Mouse (Mus musculus) spleen, adult 2 months (tissue): ENCODE data around the gene Elmsan1. TPM values are rescaled to one million over a fixed set of nuclear protein-coding genes. Genes with fewer than 3 reads are reported as not detected.
"Not testable (repeated sequence)": the region's sequence is repeated elsewhere in the genome, so short reads cannot be mapped to it uniquely, and the experiment has no call there.

ENCODE experiments used
- DNase-seq, 2 experiments: peaks; one replicate each; pipeline versions ENCODE4 v3.0.0 to v3.0.0-alpha.2; 2012 to 2021; ENCODE audit warnings: low spot score in 2 of 2, low read depth in 1 of 2
- H3K27ac ChIP-seq: fragments of 200-500 bp; 2 replicates; pipeline ENCODE4 v1.5.1; 2012; ENCODE audit warnings: low read length, inconsistent platforms; ENCODE audit not compliant: insufficient read depth
- H3K27me3 ChIP-seq: fragments of 200-500 bp; 2 replicates; pipeline ENCODE4 v1.6.1; 2012; ENCODE audit warnings: mild to moderate bottlenecking, moderate library complexity, low read length, inconsistent platforms; ENCODE audit not compliant: control insufficient read depth, insufficient read depth
- H3K36me3 ChIP-seq: fragments of 200-500 bp; 2 replicates; pipeline ENCODE4 v1.6.1; 2012; ENCODE audit warnings: mild to moderate bottlenecking, low read length, inconsistent platforms; ENCODE audit not compliant: control insufficient read depth, insufficient read depth
- H3K4me1 ChIP-seq: fragments of 200-500 bp; 2 replicates; pipeline ENCODE4 v1.6.1; 2011; ENCODE audit warnings: inconsistent platforms; ENCODE audit not compliant: control insufficient read depth, insufficient read depth, insufficient read length
- H3K4me3 ChIP-seq: fragments of 200-500 bp; 2 replicates; pipeline ENCODE4 v1.5.1; 2011; ENCODE audit warnings: mild to moderate bottlenecking, inconsistent platforms; ENCODE audit not compliant: insufficient read depth, insufficient read length; ENCODE audit errors: extremely low read depth
- CTCF ChIP-seq: fragments of 200-500 bp; IDR thresholded peaks from 2 replicates; pipeline ENCODE4 v1.5.1; 2011; ENCODE audit warnings: mild to moderate bottlenecking, inconsistent platforms; ENCODE audit not compliant: insufficient read depth, insufficient read length, insufficient replicate concordance; ENCODE audit errors: extremely low read depth
- POLR2A ChIP-seq: fragments of 200-500 bp; IDR thresholded peaks from 2 replicates; pipeline ENCODE4 v1.6.1; 2011; ENCODE audit warnings: low read depth, low read length, inconsistent platforms
- WGBS: fragments of 180-500 bp; shearing (Covaris S2); methylation state at CpG from one replicate; pipeline ENCODE4 v1.1.7; 2018; 5-methylcytosine and 5-hydroxymethylcytosine counted together
- polyA plus RNA-seq: library from polyadenylated mRNA; depleted of rRNA; stranded (reverse); fragments of >200 nt; gene quantifications from 2 replicates; pipeline ENCODE4 v1.2.3, GENCODE M21; 2012; rRNA removed

The Elmsan1 gene
- polyA plus RNA-seq, 1 experiment, result 30.6 TPM

DNA sequence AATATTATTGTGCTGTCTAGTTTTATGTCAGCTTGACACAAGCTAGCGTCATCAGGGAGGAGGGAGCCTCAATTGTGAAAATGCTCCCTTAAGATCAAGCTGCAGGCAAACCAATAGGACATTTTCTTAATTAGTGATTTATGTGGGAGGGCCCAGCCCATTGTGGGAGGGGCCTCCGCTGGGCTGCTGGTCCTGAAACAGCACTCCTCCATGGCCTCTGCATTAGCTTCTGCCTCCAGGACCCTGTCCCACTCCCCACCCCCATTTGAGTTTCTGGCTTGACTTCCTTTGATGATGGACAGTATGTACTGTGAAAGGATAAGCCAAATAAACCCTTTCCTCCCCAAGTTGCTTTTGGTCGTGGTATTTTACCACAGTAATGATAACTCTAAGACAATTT lies 111.7 kb downstream of the Elmsan1 start:
- Histone ChIP-seq H3K27me3 (no peaks in the 10 kb centered on the region), H3K4me1 (no peaks in the 10 kb centered on the region), H3K27ac (no peak overlapping the region), H3K4me3 (no peak overlapping the region), H3K36me3 (no peaks in the 10 kb centered on the region)
- DNase-seq, result no peak
- 94% methylated on average over 3 of the region's 3 CpGs for WGBS
- no peak for TF ChIP-seq CTCF
- no peak for TF ChIP-seq POLR2A

DNA sequence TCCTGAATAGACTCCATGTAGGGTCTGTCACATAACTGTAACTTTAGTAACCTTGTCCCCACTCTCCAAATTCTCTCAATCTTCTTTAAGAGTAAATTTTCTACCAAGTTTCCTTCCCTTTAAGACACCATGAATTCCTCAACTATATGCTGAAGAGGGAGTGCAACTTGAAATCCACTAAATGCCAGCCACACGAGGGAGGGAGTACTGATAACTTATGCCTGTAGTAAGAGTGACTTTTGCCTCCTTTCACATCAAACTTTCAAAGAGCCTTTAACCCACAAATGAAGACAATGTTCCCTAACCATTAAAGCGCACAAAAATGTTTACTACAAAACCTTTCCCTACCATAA lies 117.2 kb downstream of the Elmsan1 start:
- TF ChIP-seq POLR2A (no peak), CTCF (no peak)
- H3K4me3 ChIP-seq, result peak overlapping the region; percentile 54
- peaks cover 3% of the 10 kb centered on the region; the same call in 1 of the 2 replicates for H3K4me1 ChIP-seq
- WGBS, result 61% methylated on average over 2 of the region's 2 CpGs
- H3K27me3 ChIP-seq, result no peaks in the 10 kb centered on the region
- H3K27ac ChIP-seq, result no peak overlapping the region
- no peaks in the 10 kb centered on the region for H3K36me3 ChIP-seq
- DNase-seq, result no peak

- not testable (repeated sequence) for H3K27ac ChIP-seq, H3K36me3 ChIP-seq
- peak; percentile 6 to 17 for DNase-seq
Observed at GRCm38 (mm10) chr12:84100604-84101492, 117.8 kb downstream of the Elmsan1 start, which contains the start of gene Acot6. TSS of gene Acot6 (plus strand) at chr12:84100654.

DNA sequence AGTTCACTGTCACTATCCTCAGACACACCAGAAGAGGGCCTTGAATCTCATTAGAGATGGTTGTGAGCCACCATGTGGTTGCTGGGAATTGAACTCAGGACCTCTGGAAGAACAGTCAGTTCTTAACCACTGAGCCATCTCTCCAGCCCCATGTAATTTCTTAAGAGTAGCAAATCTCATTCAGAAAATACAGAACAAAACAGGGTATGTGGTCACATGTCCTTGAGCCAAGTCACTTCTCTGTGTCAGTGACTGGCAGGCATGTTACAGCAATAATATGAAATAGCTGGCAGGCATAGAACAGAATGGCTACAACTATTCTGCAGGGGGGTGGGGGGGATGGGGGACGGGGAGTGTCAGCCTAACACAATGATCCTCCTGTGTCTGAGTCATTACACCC lies 118.6 kb downstream of the Elmsan1 start:
- no peak for TF ChIP-seq POLR2A
- TF ChIP-seq CTCF, result no peak
- 66% methylated on average over 1 of the region's 1 CpGs for WGBS

More at GRCm38 (mm10) chr12:84100604-84101492, 117.8 kb downstream of the Elmsan1 start, which contains the start of gene Acot6:
- WGBS, result under 1% methylated on average over 79 of the region's 80 CpGs
- H3K4me1 ChIP-seq, H3K27me3 ChIP-seq: not testable (repeated sequence)
- peak within 1 kb of the TSS; percentile 54 for H3K4me3 ChIP-seq

DNA sequence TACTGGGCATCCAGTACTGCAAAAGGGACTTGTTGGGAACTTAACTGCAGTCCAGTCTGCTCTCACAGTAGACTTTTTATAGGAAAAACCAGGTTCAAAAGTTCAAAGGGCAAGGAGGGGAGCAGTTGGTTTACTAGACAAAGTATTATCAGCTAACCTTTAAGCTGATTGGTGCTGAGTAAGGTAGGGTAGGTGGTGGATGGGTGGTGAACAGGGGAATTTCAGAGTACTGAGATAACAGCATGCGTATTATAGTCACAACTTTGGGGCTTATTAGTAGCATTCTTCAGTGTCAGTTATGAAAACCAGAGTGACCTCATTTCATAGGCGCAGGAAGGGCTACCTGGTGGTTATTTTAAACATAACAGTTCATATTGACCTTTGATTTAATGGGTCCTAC lies 119.1 kb downstream of the Elmsan1 start:
- Histone ChIP-seq H3K27ac (no peak overlapping the region), H3K4me1 (peaks cover 3% of the 10 kb centered on the region; the same call in 1 of the 2 replicates), H3K4me3 (no peak overlapping the region), H3K27me3 (no peaks in the 10 kb centered on the region), H3K36me3 (no peaks in the 10 kb centered on the region)
- 93% methylated on average over 2 of the region's 2 CpGs for WGBS
- no peak for TF ChIP-seq CTCF
- TF ChIP-seq POLR2A, result no peak
- no peak for DNase-seq

More for the DNA sequence above, 118.6 kb downstream of the Elmsan1 start:
- no peak overlapping the region for H3K27ac ChIP-seq
- no peak for DNase-seq
- peaks cover 3% of the 10 kb centered on the region; the same call in 1 of the 2 replicates for H3K4me1 ChIP-seq
- H3K36me3 ChIP-seq, result no peaks in the 10 kb centered on the region
- no peaks in the 10 kb centered on the region for H3K27me3 ChIP-seq
- H3K4me3 ChIP-seq, result no peak overlapping the region

Other genes with a start within 250 kb of the Elmsan1 start
- not detected in 2 replicates for gene Heatr4, start 234.0 kb downstream of the Elmsan1 start, polyA plus RNA-seq
- 9.2 and 14.2 TPM in 2 replicates for gene Acot2, start 231.0 kb downstream of the Elmsan1 start, polyA plus RNA-seq
- gene Acot1, start 209.4 kb downstream of the Elmsan1 start, polyA plus RNA-seq, result 2.2 and 2.8 TPM in 2 replicates
- 0.36 and 0.79 TPM in 2 replicates for gene Acot4, start 180.5 kb downstream of the Elmsan1 start, polyA plus RNA-seq
- not detected in 2 replicates for gene Gm49366, start 179.9 kb downstream of the Elmsan1 start, polyA plus RNA-seq
- gene Acot3, start 166.7 kb downstream of the Elmsan1 start, polyA plus RNA-seq, result not detected in 2 replicates
- not detected in 2 replicates for gene Acot5, start 149.6 kb downstream of the Elmsan1 start, polyA plus RNA-seq
- gene Acot6, start 118.2 kb downstream of the Elmsan1 start, polyA plus RNA-seq, result 0.57 and 0.88 TPM in 2 replicates
- gene Dnal1, start 104.5 kb downstream of the Elmsan1 start, polyA plus RNA-seq, result 0.49 and 0.88 TPM in 2 replicates
- 0.21 and 0.40 TPM in 2 replicates for gene Pnma1, start 70.4 kb downstream of the Elmsan1 start, polyA plus RNA-seq
- 2.8 and 4.2 TPM in 2 replicates for gene Ptgr2, start 66.4 kb upstream of the Elmsan1 start, polyA plus RNA-seq
- 13.7 and 14.5 TPM in 2 replicates for gene Zfp410, start 98.0 kb upstream of the Elmsan1 start, polyA plus RNA-seq
- 17.5 and 27.8 TPM in 2 replicates for gene Coq6, start 142.8 kb upstream of the Elmsan1 start, polyA plus RNA-seq
- gene Fam161b, start 143.0 kb upstream of the Elmsan1 start, polyA plus RNA-seq, result 0.27 and 0.32 TPM in 2 replicates
- 4.4 and 4.6 TPM in 2 replicates for gene Entpd5, start 190.1 kb upstream of the Elmsan1 start, polyA plus RNA-seq
- gene Bbof1, start 190.2 kb upstream of the Elmsan1 start, polyA plus RNA-seq, result 0.05 TPM in 1 of 2 replicates, not detected in the other
- 3.3 and 3.6 TPM in 2 replicates for gene Rnf113a2, start 198.3 kb upstream of the Elmsan1 start, polyA plus RNA-seq
- gene Aldh6a1, start 232.1 kb upstream of the Elmsan1 start, polyA plus RNA-seq, result 2.5 and 2.6 TPM in 2 replicates
- gene Lin52, start 232.5 kb upstream of the Elmsan1 start, polyA plus RNA-seq, result 4.5 and 5.9 TPM in 2 replicates